Mouse (Mus musculus) midbrain, embryonic 14.5 days (tissue): ENCODE results near the gene Tanc1. TPM values are rescaled to one million over a fixed set of nuclear protein-coding genes. Genes with fewer than 3 reads are reported as not detected.

Experiments
- ATAC-seq: fragments of 200-750 bp; cut with Nextera tagmentation; 2 replicates; pipeline ENCODE4 v1.8.0; 2017; ENCODE audit warnings: moderate number of reproducible peaks, moderate library complexity; ENCODE audit not compliant: low FRiP score, low TSS enrichment
- DNase-seq: peaks from one replicate; pipeline ENCODE4 v3.0.0-alpha.2; 2015
- H3K27ac ChIP-seq: fragments of 300-500 bp; sonication (generic); replicated peaks from 2 replicates; pipeline ENCODE4 v1.5.1; 2014; ENCODE audit warnings: mild to moderate bottlenecking, low read depth, low read length, moderate library complexity
- H3K27me3 ChIP-seq: fragments of 300-500 bp; sonication (generic); 2 replicates; pipeline ENCODE4 v1.6.1; 2014; ENCODE audit warnings: low read length, control low read depth, mixed read lengths; ENCODE audit not compliant: control insufficient read depth, insufficient read depth
- H3K36me3 ChIP-seq: fragments of 300-500 bp; sonication (generic); 2 replicates; pipeline ENCODE4 v1.6.1; 2014; ENCODE audit warnings: low read length, control low read depth; ENCODE audit not compliant: control insufficient read depth, insufficient read depth
- H3K4me1 ChIP-seq: fragments of 300-500 bp; sonication (generic); 2 replicates; pipeline ENCODE4 v1.6.1; 2014; ENCODE audit warnings: mild to moderate bottlenecking, antibody characterized with exemption, low read length, control low read depth; ENCODE audit not compliant: control insufficient read depth, insufficient read depth
- H3K4me2 ChIP-seq: fragments of 300-500 bp; sonication (generic); 2 replicates; pipeline ENCODE4 v1.6.1; 2014; ENCODE audit warnings: mild to moderate bottlenecking, low read length, moderate library complexity
- H3K4me3 ChIP-seq: fragments of 300-500 bp; sonication (generic); replicated peaks from 2 replicates; pipeline ENCODE4 v1.5.1; 2014; ENCODE audit warnings: low read depth, low read length
- H3K9ac ChIP-seq: fragments of 300-500 bp; sonication (generic); replicated peaks from 2 replicates; pipeline ENCODE4 v1.6.1; 2014; ENCODE audit warnings: mild to moderate bottlenecking, low read length, moderate library complexity
- H3K9me3 ChIP-seq: fragments of 300-500 bp; sonication (generic); 2 replicates; pipeline ENCODE4 v1.6.1; 2016; ENCODE audit warnings: low read length, control low read depth, mixed read lengths; ENCODE audit not compliant: control insufficient read depth
- WGBS: fragments of 180-500 bp; shearing (Covaris S2); extraction: QIAGEN DNeasy Blood & Tissue Kit; methylation state at CpG from one replicate; pipeline ENCODE4 v1.1.7; 2014; 5-methylcytosine and 5-hydroxymethylcytosine counted together
- polyA plus RNA-seq: library from polyadenylated mRNA; unstranded; fragments of >200 nt; fragmentation: Nextera tagmentation; extraction: Ambion mirVana; gene quantifications from 2 replicates; pipeline ENCODE4 v1.2.1, GENCODE M21; 2014

Tanc1 gene
- polyA plus RNA-seq, 1 experiment from 2014 or later, result 5.5 TPM

DNA sequence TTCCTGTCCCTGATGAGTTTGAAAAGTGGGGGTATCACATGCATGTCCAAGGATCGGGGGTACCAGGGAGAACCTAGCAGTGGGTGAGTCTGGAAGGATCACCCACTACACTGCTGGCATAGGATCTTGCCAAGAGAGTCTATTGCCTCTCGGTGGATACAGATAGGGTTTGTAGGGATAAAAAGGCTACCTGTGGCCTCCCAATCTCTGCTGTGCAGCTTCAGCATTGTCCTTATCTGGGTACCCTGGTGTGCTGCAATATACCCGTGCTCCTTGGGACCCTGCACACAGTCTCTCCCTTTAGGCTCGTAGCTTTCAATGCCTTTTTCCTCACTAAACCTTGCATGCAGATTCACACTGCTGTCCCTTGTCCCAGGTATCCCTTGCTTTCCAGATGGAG is 196.8 kb downstream of the Tanc1 start:
- no peak overlapping the region for H3K4me2 ChIP-seq
- ATAC-seq (no peak), DNase-seq (no peak)
- H3K9ac ChIP-seq, result no peak overlapping the region
- WGBS, result 88% methylated on average over 4 of the region's 4 CpGs
- no peaks in the 10 kb centered on the region for H3K36me3 ChIP-seq
- H3K9me3 ChIP-seq, result no peaks in the 10 kb centered on the region
- 0 out of 2 replicates have a peak, but pooled peaks cover 3% of the 10 kb centered on the region for H3K4me1 ChIP-seq
- H3K27ac ChIP-seq, result no peak overlapping the region
- H3K4me3 ChIP-seq, result no peak overlapping the region
- H3K27me3 ChIP-seq, result no peaks in the 10 kb centered on the region

DNA sequence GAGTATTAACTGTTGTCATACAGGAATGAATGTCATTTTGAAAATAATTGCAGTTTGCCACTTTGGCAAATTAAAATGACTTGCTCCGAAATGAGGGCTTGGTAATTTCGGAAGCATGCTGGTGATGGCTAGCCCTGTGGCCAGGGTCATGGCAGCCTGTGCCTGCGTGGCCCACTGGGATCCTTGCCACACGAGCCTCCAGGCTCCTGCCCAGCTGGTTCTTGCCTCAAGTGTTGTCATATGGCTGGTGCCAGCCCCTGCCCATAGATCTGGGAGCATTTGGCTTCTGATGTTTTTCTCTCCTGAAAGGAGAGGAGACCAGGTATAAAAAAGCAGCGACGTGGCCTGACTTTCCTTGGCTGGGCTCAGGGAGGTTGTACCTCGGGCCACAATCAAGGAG is 198.2 kb downstream of the Tanc1 start:
- Histone ChIP-seq H3K27me3 (no peaks in the 10 kb centered on the region), H3K4me2 (no peak overlapping the region), H3K36me3 (no peaks in the 10 kb centered on the region), H3K9ac (no peak overlapping the region), H3K9me3 (no peaks in the 10 kb centered on the region), H3K4me1 (0 out of 2 replicates have a peak, but pooled peaks cover 3% of the 10 kb centered on the region), H3K4me3 (no peak overlapping the region), H3K27ac (no peak overlapping the region)
- 79% methylated on average over 7 of the region's 7 CpGs for WGBS
- ATAC-seq (no peak), DNase-seq (no peak)

DNA sequence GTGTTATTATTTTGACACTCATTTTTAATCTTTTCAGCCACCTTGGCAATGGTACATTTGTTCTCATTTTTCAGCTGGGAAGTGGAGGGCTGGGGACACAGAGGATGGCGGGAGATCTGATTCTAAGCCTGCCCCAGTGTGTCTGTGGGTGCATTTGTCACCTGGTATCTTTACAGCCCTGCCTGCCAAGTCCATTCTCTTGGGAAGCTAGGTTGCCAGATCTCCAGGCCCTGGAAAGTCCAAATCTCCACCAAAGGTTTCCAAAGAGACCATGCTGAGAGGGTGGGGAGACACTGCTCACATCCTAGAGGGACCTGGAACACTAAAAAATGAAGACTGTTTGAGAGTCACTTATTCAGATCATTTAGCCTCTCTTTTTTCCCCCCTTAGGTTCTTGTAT is 199.4 kb downstream of the Tanc1 start:
- no peak overlapping the region for H3K4me3 ChIP-seq
- ATAC-seq, result no peak
- DNase-seq, result no peak
- no peaks in the 10 kb centered on the region for H3K9me3 ChIP-seq
- no peaks in the 10 kb centered on the region for H3K27me3 ChIP-seq
- no peak overlapping the region for H3K9ac ChIP-seq
- H3K36me3 ChIP-seq, result no peaks in the 10 kb centered on the region
- H3K4me1 ChIP-seq, result no peaks in the 10 kb centered on the region
- 71% methylated on average over 1 of the region's 1 CpGs for WGBS
- H3K4me2 ChIP-seq, result no peak overlapping the region
- H3K27ac ChIP-seq, result no peak overlapping the region

DNA sequence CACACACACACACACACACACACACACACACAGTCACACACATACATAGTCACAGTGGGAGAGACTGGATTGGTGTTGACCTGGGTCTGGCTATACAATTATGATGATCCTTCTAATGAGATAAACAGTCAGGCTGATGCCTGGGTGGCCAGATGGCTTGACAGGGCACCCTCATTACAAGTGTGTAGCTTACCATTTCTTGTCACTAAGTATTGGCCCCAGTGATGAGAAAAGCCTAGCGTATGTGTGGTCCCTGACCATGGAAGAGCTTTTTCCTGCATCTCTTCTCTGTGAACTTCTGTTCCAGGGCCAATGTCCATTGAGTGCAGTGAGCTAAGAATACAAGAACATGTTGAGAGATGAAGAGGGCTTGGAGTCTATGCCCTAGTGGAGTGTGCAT is 200.8 kb downstream of the Tanc1 start:
- no peak overlapping the region for H3K4me3 ChIP-seq
- no peaks in the 10 kb centered on the region for H3K9me3 ChIP-seq
- no peak for ATAC-seq
- no peak overlapping the region for H3K27ac ChIP-seq
- no peaks in the 10 kb centered on the region for H3K36me3 ChIP-seq
- H3K4me1 ChIP-seq, result no peaks in the 10 kb centered on the region
- H3K9ac ChIP-seq, result no peak overlapping the region
- H3K27me3 ChIP-seq, result no peaks in the 10 kb centered on the region
- no peak overlapping the region for H3K4me2 ChIP-seq
- WGBS, result 88% methylated on average over 1 of the region's 1 CpGs
- DNase-seq, result no peak

DNA sequence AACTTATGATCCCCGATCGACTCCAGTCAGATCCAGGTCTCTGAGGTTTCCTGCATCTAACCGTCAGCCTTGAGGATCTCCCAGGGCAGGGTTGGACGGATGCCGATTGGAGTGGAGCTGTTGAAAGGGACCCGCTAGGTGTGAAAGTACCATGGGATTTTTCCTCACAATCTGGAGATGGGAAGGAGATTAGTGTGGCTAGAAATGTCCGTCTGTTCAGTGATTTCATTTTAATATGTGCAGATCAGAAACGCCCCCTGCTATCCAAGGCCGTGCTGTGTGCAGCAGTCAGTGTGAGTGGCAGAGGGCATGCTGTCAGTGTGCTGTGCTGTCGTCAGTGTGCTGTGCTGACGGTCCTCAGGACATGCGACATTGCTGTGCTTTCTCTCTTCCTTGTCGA is 201.6 kb downstream of the Tanc1 start:
- no peaks in the 10 kb centered on the region for H3K9me3 ChIP-seq
- DNase-seq (no peak), ATAC-seq (no peak)
- no peak overlapping the region for H3K27ac ChIP-seq
- H3K4me1 ChIP-seq, result no peaks in the 10 kb centered on the region
- H3K4me2 ChIP-seq, result no peak overlapping the region
- no peak overlapping the region for H3K4me3 ChIP-seq
- H3K36me3 ChIP-seq, result no peaks in the 10 kb centered on the region
- WGBS, result 65% methylated on average over 13 of the region's 13 CpGs
- H3K27me3 ChIP-seq, result no peaks in the 10 kb centered on the region
- no peak overlapping the region for H3K9ac ChIP-seq

GRCm38 (mm10) chr2:59814997-59815396 is 203.2 kb downstream of the Tanc1 start:
- Histone ChIP-seq H3K4me3 (no peak overlapping the region), H3K4me2 (no peak overlapping the region), H3K4me1 (no peaks in the 10 kb centered on the region), H3K27me3 (no peaks in the 10 kb centered on the region), H3K27ac (no peak overlapping the region), H3K36me3 (no peaks in the 10 kb centered on the region), H3K9ac (no peak overlapping the region), H3K9me3 (no peaks in the 10 kb centered on the region)
- DNase-seq (no peak), ATAC-seq (no peak)
- 93% methylated on average over 8 of the region's 8 CpGs for WGBS

- Histone ChIP-seq H3K9ac (no peak overlapping the region), H3K4me1 (no peaks in the 10 kb centered on the region), H3K9me3 (no peaks in the 10 kb centered on the region), H3K36me3 (no peaks in the 10 kb centered on the region), H3K4me2 (no peak overlapping the region), H3K27ac (peak overlapping the region; percentile 64), H3K4me3 (no peak overlapping the region), H3K27me3 (no peaks in the 10 kb centered on the region)
- 96% methylated on average over 15 of the region's 15 CpGs for WGBS
- no peak for DNase-seq
- ATAC-seq, result peak; percentile 47; the same call in 1 of the 2 replicates
These were observed 206.8 kb downstream of the Tanc1 start for GRCm38 (mm10) chr2:59818663-59819062.

- Histone ChIP-seq H3K36me3 (no peaks in the 10 kb centered on the region), H3K9ac (no peak overlapping the region), H3K4me2 (no peak overlapping the region), H3K9me3 (no peaks in the 10 kb centered on the region), H3K27ac (peak overlapping the region; percentile 64), H3K4me3 (no peak overlapping the region), H3K4me1 (no peaks in the 10 kb centered on the region), H3K27me3 (no peaks in the 10 kb centered on the region)
- peak; percentile 40 for DNase-seq
- no peak for ATAC-seq
- WGBS, result 56% methylated on average over 6 of the region's 6 CpGs
These were observed 207.6 kb downstream of the Tanc1 start for GRCm38 (mm10) chr2:59819415-59819814.

GRCm38 (mm10) chr2:59820088-59820487 is 208.2 kb downstream of the Tanc1 start:
- Histone ChIP-seq H3K4me3 (no peak overlapping the region), H3K9me3 (no peaks in the 10 kb centered on the region), H3K4me2 (no peak overlapping the region), H3K9ac (no peak overlapping the region), H3K27ac (peak overlapping the region; percentile 64; the same call in 1 of the 2 replicates), H3K27me3 (no peaks in the 10 kb centered on the region), H3K36me3 (no peaks in the 10 kb centered on the region), H3K4me1 (no peaks in the 10 kb centered on the region)
- ATAC-seq (no peak), DNase-seq (peak; percentile 54)
- WGBS, result 67% methylated on average over 15 of the region's 15 CpGs
